Mouse (Mus musculus): Measurements from ENCODE around the gene Ldhb.

GRCm38 (mm10) chr6:142451381-142451780 is 56.4 kb downstream of the Ldhb start:
- TF ChIP-seq CTCF (IDR thresholded peaks at IDR 0.05; ENCODE audit: low read depth, low read length), result no peak
- no peak for TF ChIP-seq GATA1 (IDR thresholded peaks at IDR 0.05; ENCODE audit: borderline replicate concordance, low read length)
- TF ChIP-seq TAL1 (conservative IDR thresholded peaks at IDR 0.05; ENCODE audit: low read depth, low read length), result no peak
- no peak for TF ChIP-seq POLR2AphosphoS5 (IDR thresholded peaks at IDR 0.05; ENCODE audit: insufficient replicate concordance, low read depth, low read length)
- no peak for TF ChIP-seq GATA2 (IDR thresholded peaks at IDR 0.05; ENCODE audit: borderline replicate concordance, low read depth, low read length)
